Mouse (Mus musculus): ENCODE data around the gene Chn2.
A peak's percentile ranks its signal among the peaks of the same experiment; 100 is the strongest.

Gene Chn2

GRCm38 (mm10) chr6:54203926-54204325, 164.6 kb downstream of the Chn2 start:
- no peak for DNase-seq

GRCm38 (mm10) chr6:54204931-54205330, 165.6 kb downstream of the Chn2 start:
- DNase-seq = no peak

GRCm38 (mm10) chr6:54205471-54205870, 166.1 kb downstream of the Chn2 start:
- DNase-seq = no peak

GRCm38 (mm10) chr6:54206221-54206738, 166.9 kb downstream of the Chn2 start:
- no peak for DNase-seq

GRCm38 (mm10) chr6:54208786-54209185, 169.4 kb downstream of the Chn2 start:
- DNase-seq = no peak

GRCm38 (mm10) chr6:54210971-54211370, 171.6 kb downstream of the Chn2 start:
- no peak for DNase-seq

GRCm38 (mm10) chr6:54211939-54212338, 172.6 kb downstream of the Chn2 start:
- no peak for DNase-seq

- no peak for DNase-seq
These were observed 174.4 kb downstream of the Chn2 start for GRCm38 (mm10) chr6:54213743-54214142.

- no peak for DNase-seq
These were observed 176.3 kb downstream of the Chn2 start for GRCm38 (mm10) chr6:54215636-54216035.

- no peak for DNase-seq
These were observed 177.2 kb downstream of the Chn2 start for GRCm38 (mm10) chr6:54216512-54216911.

GRCm38 (mm10) chr6:54220124-54220523, 180.8 kb downstream of the Chn2 start:
- DNase-seq = no peak

GRCm38 (mm10) chr6:54223529-54223928, 184.2 kb downstream of the Chn2 start:
- DNase-seq = no peak

GRCm38 (mm10) chr6:54224325-54224724, 185.0 kb downstream of the Chn2 start:
- DNase-seq = no peak

GRCm38 (mm10) chr6:54225327-54225726, 186.0 kb downstream of the Chn2 start:
- DNase-seq = no peak

- no peak for DNase-seq
These were observed 187.7 kb downstream of the Chn2 start for GRCm38 (mm10) chr6:54227061-54227460.

- no peak for DNase-seq
These were observed 189.1 kb downstream of the Chn2 start for GRCm38 (mm10) chr6:54228421-54228820.

GRCm38 (mm10) chr6:54228874-54229273, 189.5 kb downstream of the Chn2 start:
- DNase-seq = peak in 1 of 2 experiments; percentile 62

- no peak for DNase-seq
These were observed 192.6 kb downstream of the Chn2 start for GRCm38 (mm10) chr6:54231769-54232558.

GRCm38 (mm10) chr6:54236441-54236840, 197.1 kb downstream of the Chn2 start:
- no peak for DNase-seq

GRCm38 (mm10) chr6:54241761-54242160, 202.4 kb downstream of the Chn2 start:
- DNase-seq = no peak

- DNase-seq = peak in 1 of 2 experiments; percentile 34
These were observed 202.9 kb downstream of the Chn2 start for GRCm38 (mm10) chr6:54242286-54242685.

GRCm38 (mm10) chr6:54248354-54249252, 209.2 kb downstream of the Chn2 start:
- no peak for DNase-seq

GRCm38 (mm10) chr6:54251401-54252191, 212.2 kb downstream of the Chn2 start:
- peak in 1 of 2 experiments; percentile 38 for DNase-seq

Measured in lung, postnatal 4 days (tissue).